Mouse (Mus musculus) heart, embryonic 16.5 days (tissue): ENCODE measurements around the gene Tmem136. TPM values are rescaled to one million over a fixed set of nuclear protein-coding genes. Genes with fewer than 3 reads are reported as not detected.
A peak's percentile ranks its signal among the peaks of the same experiment; 100 is the strongest.
"Not testable (repeated sequence)": the region's sequence is repeated elsewhere in the genome, so short reads cannot be mapped to it uniquely, and the experiment has no call there.

Source experiments
- ATAC-seq: fragments of 200-750 bp; cut with Nextera tagmentation; replicated peaks from 2 replicates; pipeline ENCODE4 v1.8.0; 2017; ENCODE audit warnings: moderate number of reproducible peaks; ENCODE audit not compliant: insufficient read depth, low FRiP score; ENCODE audit errors: extremely low read depth
- H3K27ac ChIP-seq: fragments of 300-500 bp; sonication (generic); 2 replicates; pipeline ENCODE4 v1.5.1; 2014; ENCODE audit warnings: mild to moderate bottlenecking, low read length, control low read depth, moderate library complexity
- H3K27me3 ChIP-seq: fragments of 300-500 bp; sonication (generic); 2 replicates; pipeline ENCODE4 v1.6.1; 2014; ENCODE audit warnings: low read length, mixed read lengths; ENCODE audit not compliant: control insufficient read depth, insufficient read depth
- H3K36me3 ChIP-seq: fragments of 300-500 bp; sonication (generic); 2 replicates; pipeline ENCODE4 v1.6.1; 2014; ENCODE audit not compliant: control insufficient read depth, insufficient read depth
- H3K4me1 ChIP-seq: fragments of 300-500 bp; sonication (generic); 2 replicates; pipeline ENCODE4 v1.6.1; 2014; ENCODE audit warnings: low read length, mixed read lengths; ENCODE audit not compliant: control insufficient read depth, insufficient read depth
- H3K4me2 ChIP-seq: fragments of 300-500 bp; sonication (generic); 2 replicates; pipeline ENCODE4 v1.6.1; 2014; ENCODE audit warnings: low read depth, mild to moderate bottlenecking, control low read depth, low read length
- H3K4me3 ChIP-seq: fragments of 300-500 bp; sonication (generic); 2 replicates; pipeline ENCODE4 v1.5.1; 2014; ENCODE audit warnings: mild to moderate bottlenecking, control low read depth, low read length
- H3K9ac ChIP-seq: fragments of 300-500 bp; sonication (generic); 2 replicates; pipeline ENCODE4 v1.6.1; 2014; ENCODE audit warnings: low read length, control low read depth
- H3K9me3 ChIP-seq: fragments of 300-500 bp; sonication (generic); replicated peaks from 2 replicates; pipeline ENCODE4 v1.6.1; 2016; ENCODE audit warnings: low read length; ENCODE audit not compliant: control insufficient read depth
- WGBS: fragments of 180-500 bp; shearing (Covaris S2); extraction: QIAGEN DNeasy Blood & Tissue Kit; methylation state at CpG from one replicate; pipeline ENCODE4 v1.1.7; 2014; 5-methylcytosine and 5-hydroxymethylcytosine counted together
- polyA plus RNA-seq: library from polyadenylated mRNA; unstranded; fragments of >200 nt; fragmentation: Nextera tagmentation; extraction: Ambion mirVana; gene quantifications from 2 replicates; pipeline ENCODE4 v1.2.1, GENCODE M21; 2015

Tmem136 gene
- polyA plus RNA-seq, 1 experiment from 2014 or later: 14.1 TPM

GRCm38 (mm10) chr9:43133525-43133924, 17.2 kb upstream of the Tmem136 start:
- no peaks in the 10 kb centered on the region for H3K36me3 ChIP-seq
- H3K4me2 ChIP-seq: no peak overlapping the region
- whole genome bisulfite sequencing: 72% methylated on average over 3 of the region's 3 CpGs
- ATAC-seq: no peak
- H3K27ac ChIP-seq: no peak overlapping the region
- no peak overlapping the region for H3K9ac ChIP-seq
- no peaks in the 10 kb centered on the region for H3K4me1 ChIP-seq
- H3K27me3 ChIP-seq: no peaks in the 10 kb centered on the region
- H3K4me3 ChIP-seq: no peak overlapping the region
- H3K9me3 ChIP-seq: no peaks in the 10 kb centered on the region

- Histone ChIP-seq H3K4me1 (peaks cover 2% of the 10 kb centered on the region), H3K9ac (no peak overlapping the region), H3K27me3 (no peaks in the 10 kb centered on the region), H3K27ac (no peak overlapping the region), H3K4me2 (no peak overlapping the region), H3K36me3 (no peaks in the 10 kb centered on the region), H3K4me3 (no peak overlapping the region), H3K9me3 (no peaks in the 10 kb centered on the region)
- WGBS: 32% methylated on average over 4 of the region's 4 CpGs
- ATAC-seq: no peak
Observed at GRCm38 (mm10) chr9:43132380-43132779, 16.0 kb upstream of the Tmem136 start.

- no peak overlapping the region for H3K4me3 ChIP-seq
- ATAC-seq: no peak
- WGBS: 73% methylated on average over 5 of the region's 5 CpGs
Observed at GRCm38 (mm10) chr9:43131940-43132339, 15.6 kb upstream of the Tmem136 start.

GRCm38 (mm10) chr9:43130684-43131083, 14.3 kb upstream of the Tmem136 start:
- Histone ChIP-seq H3K27ac (no peak overlapping the region), H3K9me3 (no peaks in the 10 kb centered on the region), H3K4me2 (no peak overlapping the region), H3K27me3 (no peaks in the 10 kb centered on the region), H3K4me1 (peaks cover 7% of the 10 kb centered on the region), H3K9ac (no peak overlapping the region), H3K36me3 (no peaks in the 10 kb centered on the region), H3K4me3 (no peak overlapping the region)
- WGBS: 90% methylated on average over 2 of the region's 2 CpGs
- no peak for ATAC-seq

More at GRCm38 (mm10) chr9:43131940-43132339, 15.6 kb upstream of the Tmem136 start:
- Histone ChIP-seq H3K4me2 (no peak overlapping the region), H3K27me3 (no peaks in the 10 kb centered on the region), H3K36me3 (no peaks in the 10 kb centered on the region), H3K4me1 (peaks cover 6% of the 10 kb centered on the region), H3K9me3 (no peaks in the 10 kb centered on the region), H3K27ac (no peak overlapping the region), H3K9ac (no peak overlapping the region)

GRCm38 (mm10) chr9:43127101-43127787, 10.9 kb upstream of the Tmem136 start:
- no peaks in the 10 kb centered on the region for H3K27me3 ChIP-seq
- H3K9ac ChIP-seq: no peak overlapping the region
- no peaks in the 10 kb centered on the region for H3K9me3 ChIP-seq
- WGBS: 48% methylated on average over 10 of the region's 10 CpGs
- H3K36me3 ChIP-seq: no peaks in the 10 kb centered on the region
- H3K27ac ChIP-seq: no peak overlapping the region
- no peak overlapping the region for H3K4me3 ChIP-seq
- ATAC-seq: peak; percentile 45
- peaks cover 7% of the 10 kb centered on the region for H3K4me1 ChIP-seq
- H3K4me2 ChIP-seq: no peak overlapping the region

GRCm38 (mm10) chr9:43122379-43122778, 6.0 kb upstream of the Tmem136 start:
- Histone ChIP-seq H3K27me3 (no peaks in the 10 kb centered on the region), H3K27ac (no peak overlapping the region), H3K9ac (no peak overlapping the region), H3K4me1 (peaks cover 5% of the 10 kb centered on the region), H3K36me3 (no peaks in the 10 kb centered on the region), H3K9me3 (no peaks in the 10 kb centered on the region), H3K4me2 (no peak overlapping the region), H3K4me3 (no peak overlapping the region)
- WGBS: 14% methylated on average over 1 of the region's 1 CpGs
- no peak for ATAC-seq

GRCm38 (mm10) chr9:43121948-43122347, 5.6 kb upstream of the Tmem136 start:
- not testable (repeated sequence) for H3K4me3 ChIP-seq, H3K9me3 ChIP-seq, H3K27me3 ChIP-seq, H3K36me3 ChIP-seq, H3K9ac ChIP-seq, H3K4me2 ChIP-seq, ATAC-seq, H3K4me1 ChIP-seq, H3K27ac ChIP-seq
- 88% methylated on average over 2 of the region's 2 CpGs for WGBS

GRCm38 (mm10) chr9:43116997-43117336, 597 bp upstream of the Tmem136 start:
- Histone ChIP-seq H3K4me2 (no peak overlapping the region), H3K4me3 (no peak overlapping the region), H3K9me3 (no peaks in the 10 kb centered on the region), H3K9ac (no peak overlapping the region), H3K27ac (no peak overlapping the region), H3K4me1 (peaks cover 12% of the 10 kb centered on the region), H3K27me3 (peaks cover 5% of the 10 kb centered on the region), H3K36me3 (peaks cover 4% of the 10 kb centered on the region; the same call in 1 of the 2 replicates)
- 82% methylated on average over 6 of the region's 6 CpGs for WGBS
- ATAC-seq: no peak

- H3K36me3 ChIP-seq: peaks cover 16% of the 10 kb centered on the region
- peaks cover 5% of the 10 kb centered on the region for H3K27me3 ChIP-seq
- peak overlapping the region; percentile 88 for H3K9ac ChIP-seq
- peak overlapping the region; percentile 84 for H3K4me3 ChIP-seq
- H3K27ac ChIP-seq: peak overlapping the region; percentile 79
- 24% methylated on average over 12 of the region's 12 CpGs for WGBS
- peaks cover 12% of the 10 kb centered on the region for H3K4me1 ChIP-seq
- peak overlapping the region; percentile 65 for H3K4me2 ChIP-seq
- no peaks in the 10 kb centered on the region for H3K9me3 ChIP-seq
- ATAC-seq: no peak
Observed at GRCm38 (mm10) chr9:43115431-43116133, 788 bp downstream of the Tmem136 start.
